Mouse (Mus musculus) forebrain, embryonic 11.5 days (tissue): ENCODE measurements around the gene Fah. TPM values are rescaled to one million over a fixed set of nuclear protein-coding genes. Genes with fewer than 3 reads are reported as not detected.

Experiments
- ATAC-seq: fragments of 200-750 bp; cut with Nextera tagmentation; replicated peaks from 2 replicates; pipeline ENCODE4 v1.8.0; 2017; ENCODE audit warnings: moderate TSS enrichment; ENCODE audit not compliant: low FRiP score
- DNase-seq: peaks from one replicate; pipeline ENCODE4 v3.0.0-alpha.2; 2017; ENCODE audit warnings: low spot score
- H3K27ac ChIP-seq: fragments of 300-500 bp; sonication (generic); 2 replicates; pipeline ENCODE4 v1.5.1; 2014; ENCODE audit warnings: low read depth, low read length
- H3K27me3 ChIP-seq: fragments of 300-500 bp; sonication (generic); 2 replicates; pipeline ENCODE4 v1.6.1; 2014; ENCODE audit warnings: mild to moderate bottlenecking, low read length, mixed read lengths; ENCODE audit not compliant: control insufficient read depth, insufficient read depth
- H3K36me3 ChIP-seq: fragments of 300-500 bp; sonication (generic); 2 replicates; pipeline ENCODE4 v1.6.1; 2014; ENCODE audit warnings: mild to moderate bottlenecking, low read length, moderate library complexity, mixed read lengths; ENCODE audit not compliant: control insufficient read depth, insufficient read depth
- H3K4me1 ChIP-seq: fragments of 300-500 bp; sonication (generic); replicated peaks from 2 replicates; pipeline ENCODE4 v1.6.1; 2014; ENCODE audit warnings: low read length, mixed read lengths; ENCODE audit not compliant: control insufficient read depth, insufficient read depth
- H3K4me2 ChIP-seq: fragments of 300-500 bp; sonication (generic); 2 replicates; pipeline ENCODE4 v1.6.1; 2014; ENCODE audit warnings: low read depth, mild to moderate bottlenecking, low read length, moderate library complexity, mixed read lengths; ENCODE audit not compliant: severe bottlenecking
- H3K4me3 ChIP-seq: fragments of 300-500 bp; sonication (generic); 2 replicates; pipeline ENCODE4 v1.5.1; 2014; ENCODE audit warnings: low read depth, low read length
- H3K9ac ChIP-seq: fragments of 300-500 bp; sonication (generic); 2 replicates; pipeline ENCODE4 v1.6.1; 2014; ENCODE audit warnings: low read length
- H3K9me3 ChIP-seq: fragments of 300-500 bp; sonication (generic); 2 replicates; pipeline ENCODE4 v1.6.1; 2016; ENCODE audit warnings: low read length, mixed read lengths; ENCODE audit not compliant: control insufficient read depth
- WGBS: fragments of 180-500 bp; shearing (Covaris S2); extraction: QIAGEN DNeasy Blood & Tissue Kit; methylation state at CpG from one replicate; pipeline ENCODE4 v1.1.7; 2014; 5-methylcytosine and 5-hydroxymethylcytosine counted together
- polyA plus RNA-seq: library from polyadenylated mRNA; unstranded; fragments of >200 nt; fragmentation: Nextera tagmentation; extraction: Ambion mirVana; gene quantifications from 2 replicates; pipeline ENCODE4 v1.2.1, GENCODE M21; 2014

The Fah gene
- polyA plus RNA-seq, 1 experiment from 2014 or later = 2.6 TPM

GRCm38 (mm10) chr7:84591347-84591746 lies 15.2 kb downstream of the Fah start:
- Histone ChIP-seq H3K9ac (no peak overlapping the region), H3K4me1 (no peaks in the 10 kb centered on the region; the same call in 1 of the 2 replicates), H3K36me3 (no peaks in the 10 kb centered on the region), H3K27me3 (no peaks in the 10 kb centered on the region), H3K9me3 (no peaks in the 10 kb centered on the region), H3K4me2 (no peak overlapping the region), H3K27ac (no peak overlapping the region), H3K4me3 (no peak overlapping the region)
- 90% methylated on average over 3 of the region's 3 CpGs for WGBS
- no peak for DNase-seq
- no peak for ATAC-seq

DNA sequence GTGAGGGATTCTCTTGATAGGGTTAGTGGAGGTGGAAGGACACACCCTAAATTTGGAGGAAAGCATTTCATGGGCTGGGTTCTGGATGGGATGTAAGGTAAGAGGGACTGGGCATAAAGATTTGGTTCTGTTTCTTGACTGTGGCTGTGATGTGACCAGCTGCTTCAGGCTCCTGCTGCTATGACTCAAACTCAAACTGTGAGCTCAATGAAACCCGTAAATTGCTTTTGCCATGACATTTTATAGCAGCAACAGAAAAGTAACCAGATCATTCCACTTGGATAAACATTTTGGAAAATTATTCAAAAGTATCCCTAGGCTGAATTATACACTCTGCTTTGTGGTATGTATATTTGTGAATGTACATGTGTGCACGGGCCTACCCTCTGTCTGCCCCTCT lies 15.9 kb downstream of the Fah start:
- no peaks in the 10 kb centered on the region for H3K9me3 ChIP-seq

GRCm38 (mm10) chr7:84587101-84587783 lies 19.3 kb downstream of the Fah start:
- no peak overlapping the region for H3K4me2 ChIP-seq
- no peaks in the 10 kb centered on the region for H3K27me3 ChIP-seq
- H3K9me3 ChIP-seq = no peaks in the 10 kb centered on the region
- peak; percentile 35; the same call in 1 of the 2 replicates for ATAC-seq
- no peak overlapping the region for H3K9ac ChIP-seq
- DNase-seq = no peak
- H3K27ac ChIP-seq = peak overlapping the region; percentile 12; the same call in 1 of the 2 replicates
- no peaks in the 10 kb centered on the region for H3K36me3 ChIP-seq
- no peak overlapping the region for H3K4me3 ChIP-seq
- no peaks in the 10 kb centered on the region; the same call in 1 of the 2 replicates for H3K4me1 ChIP-seq
- WGBS = 89% methylated on average over 5 of the region's 5 CpGs

More for the DNA sequence above, 15.9 kb downstream of the Fah start:
- H3K36me3 ChIP-seq = no peaks in the 10 kb centered on the region
- no peak overlapping the region for H3K9ac ChIP-seq
- 94% methylated on average over 2 of the region's 2 CpGs for WGBS
- ATAC-seq (no peak), DNase-seq (no peak)
- no peak overlapping the region for H3K4me2 ChIP-seq
- H3K27me3 ChIP-seq = no peaks in the 10 kb centered on the region
- no peak overlapping the region for H3K4me3 ChIP-seq
- H3K27ac ChIP-seq = no peak overlapping the region
- H3K4me1 ChIP-seq = no peaks in the 10 kb centered on the region; the same call in 1 of the 2 replicates

DNA sequence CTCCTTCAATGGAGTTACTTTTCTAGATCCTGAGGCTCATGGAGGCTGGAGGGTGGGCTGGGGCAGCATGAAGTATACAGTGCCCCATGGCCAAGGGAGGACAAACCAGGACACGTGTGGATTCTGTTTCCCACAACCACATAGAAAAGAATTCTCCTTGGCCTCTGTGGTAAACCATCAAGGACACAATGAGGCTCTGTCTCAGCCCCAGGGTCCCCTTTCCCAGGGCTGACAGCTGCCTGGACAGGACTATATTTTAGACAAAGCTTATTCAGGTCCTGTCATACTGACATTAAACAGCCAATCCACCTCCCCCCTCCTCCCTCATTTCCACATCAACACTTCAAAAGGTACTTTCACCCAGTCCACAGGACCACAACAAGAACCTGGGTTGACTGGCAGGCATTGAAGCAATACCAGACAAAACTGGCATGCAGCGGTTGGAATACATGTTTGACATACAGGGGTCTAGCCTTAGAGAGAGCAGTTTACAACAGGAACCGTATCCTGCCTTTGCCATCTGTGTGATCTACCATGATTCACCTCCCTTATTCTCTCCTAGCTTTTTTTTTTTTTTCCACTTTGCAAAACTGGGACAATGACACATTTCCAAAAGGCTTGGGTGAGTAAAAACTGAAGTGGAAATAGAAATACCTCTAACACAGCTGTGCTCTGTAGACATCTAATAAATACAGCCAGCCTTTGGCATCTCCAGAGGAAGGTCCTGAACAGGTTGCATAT lies 20.0 kb downstream of the Fah start:
- WGBS = 54% methylated on average over 3 of the region's 3 CpGs
- ATAC-seq = peak; percentile 62
- Histone ChIP-seq H3K4me1 (no peaks in the 10 kb centered on the region; the same call in 1 of the 2 replicates), H3K4me2 (no peak overlapping the region), H3K9ac (no peak overlapping the region), H3K4me3 (no peak overlapping the region), H3K36me3 (no peaks in the 10 kb centered on the region), H3K27me3 (no peaks in the 10 kb centered on the region), H3K27ac (no peak overlapping the region; the same call in 1 of the 2 replicates), H3K9me3 (no peaks in the 10 kb centered on the region)
- DNase-seq = no peak

GRCm38 (mm10) chr7:84585086-84585485 lies 21.4 kb downstream of the Fah start:
- H3K27me3 ChIP-seq = no peaks in the 10 kb centered on the region
- DNase-seq = no peak
- H3K4me2 ChIP-seq = no peak overlapping the region
- no peaks in the 10 kb centered on the region; the same call in 1 of the 2 replicates for H3K4me1 ChIP-seq
- ATAC-seq = no peak
- H3K27ac ChIP-seq = no peak overlapping the region
- 87% methylated on average over 4 of the region's 4 CpGs for WGBS
- no peaks in the 10 kb centered on the region for H3K36me3 ChIP-seq
- H3K9me3 ChIP-seq = no peaks in the 10 kb centered on the region
- H3K4me3 ChIP-seq = no peak overlapping the region
- H3K9ac ChIP-seq = no peak overlapping the region

- Histone ChIP-seq H3K9ac (no peak overlapping the region), H3K27ac (no peak overlapping the region), H3K9me3 (no peaks in the 10 kb centered on the region), H3K4me1 (no peaks in the 10 kb centered on the region), H3K36me3 (no peaks in the 10 kb centered on the region), H3K4me2 (no peak overlapping the region), H3K4me3 (no peak overlapping the region), H3K27me3 (no peaks in the 10 kb centered on the region)
- WGBS = 78% methylated on average over 1 of the region's 1 CpGs
- no peak for DNase-seq
- no peak for ATAC-seq
Observed at GRCm38 (mm10) chr7:84579769-84580168, 26.8 kb downstream of the Fah start.

- no peak overlapping the region for H3K4me3 ChIP-seq
- H3K9ac ChIP-seq = no peak overlapping the region
- 89% methylated on average over 1 of the region's 1 CpGs for WGBS
- no peak overlapping the region for H3K4me2 ChIP-seq
- H3K4me1 ChIP-seq = no peaks in the 10 kb centered on the region
- no peaks in the 10 kb centered on the region for H3K9me3 ChIP-seq
- no peaks in the 10 kb centered on the region for H3K27me3 ChIP-seq
- DNase-seq (no peak), ATAC-seq (no peak)
- no peak overlapping the region for H3K27ac ChIP-seq
- H3K36me3 ChIP-seq = no peaks in the 10 kb centered on the region
Observed at GRCm38 (mm10) chr7:84578841-84579240, 27.7 kb downstream of the Fah start.

DNA sequence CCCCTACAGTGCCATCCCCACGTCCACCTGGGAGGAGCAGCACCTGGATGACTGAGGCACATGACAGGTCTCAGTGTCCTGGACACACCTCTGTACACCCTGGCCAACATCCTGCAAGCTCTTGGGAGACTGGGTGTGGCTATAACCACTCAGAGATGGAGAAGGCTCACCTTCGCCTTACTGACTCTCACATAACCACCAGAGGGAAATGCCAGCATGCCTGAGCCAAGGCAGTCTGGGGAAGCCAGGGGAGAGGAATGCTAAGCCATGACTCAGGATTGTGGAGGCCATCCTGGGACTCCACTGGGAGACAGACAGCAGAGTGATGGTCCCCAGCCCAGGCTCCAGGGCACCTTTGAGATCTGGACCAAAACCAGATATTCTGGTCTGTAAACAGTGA lies 29.5 kb downstream of the Fah start:
- Histone ChIP-seq H3K9me3 (no peaks in the 10 kb centered on the region), H3K4me1 (no peaks in the 10 kb centered on the region), H3K27ac (no peak overlapping the region), H3K36me3 (no peaks in the 10 kb centered on the region), H3K9ac (no peak overlapping the region), H3K4me2 (no peak overlapping the region), H3K4me3 (no peak overlapping the region), H3K27me3 (no peaks in the 10 kb centered on the region)
- DNase-seq (no peak), ATAC-seq (no peak)
- 80% methylated on average over 2 of the region's 2 CpGs for WGBS
